Mouse (Mus musculus) thymus, adult 2 months (tissue): ENCODE data around the gene Cep135.

ENCODE experiments used
- CTCF ChIP-seq: fragments of 200-500 bp; IDR thresholded peaks from 2 replicates; pipeline ENCODE4 v1.5.1; 2012; ENCODE audit warnings: mild to moderate bottlenecking, control low read depth, low read length, moderate library complexity, borderline replicate concordance; ENCODE audit not compliant: control insufficient read depth, poor library complexity, insufficient read depth; ENCODE audit errors: extremely low read depth
- POLR2A ChIP-seq: fragments of 200-500 bp; IDR thresholded peaks from 2 replicates; pipeline ENCODE4 v1.6.1; 2012; ENCODE audit warnings: mild to moderate bottlenecking, low read length, control low read depth, moderate library complexity; ENCODE audit not compliant: control insufficient read depth, poor library complexity, insufficient read depth; ENCODE audit errors: extremely low read depth

DNA sequence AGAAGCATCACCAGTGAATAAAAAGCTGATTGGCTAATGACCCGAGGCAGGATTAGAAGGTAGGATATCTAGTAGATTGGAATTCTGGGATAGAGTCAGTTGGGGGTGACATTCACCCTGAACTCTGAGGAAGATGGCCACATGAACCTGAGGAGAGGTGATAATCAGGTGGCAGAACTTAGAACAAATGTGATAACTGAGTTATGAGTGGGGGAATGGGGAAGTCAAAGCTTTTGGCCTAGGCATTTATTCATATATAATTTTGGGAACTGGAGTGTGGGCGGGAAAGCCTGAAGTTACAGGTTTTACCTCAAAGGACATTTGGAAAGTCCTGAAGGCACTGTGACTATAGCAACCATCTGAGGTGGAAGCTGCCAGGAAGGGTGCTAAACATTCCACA lies 3.1 kb upstream of the Cep135 start:
- no peak for TF ChIP-seq CTCF
- no peak for TF ChIP-seq POLR2A
